Mouse (Mus musculus) monocyte, adult 5-6 weeks (primary cell): ENCODE data around the gene Zbtb4. TPM values are rescaled to one million over a fixed set of nuclear protein-coding genes. Genes with fewer than 3 reads are reported as not detected.

ENCODE experiments used
- ATAC-seq: fragments of 153-309, 156-312 bp; replicated peaks from 2 replicates; pipeline ENCODE4 v1.8.0; 2017; ENCODE audit warnings: mild to moderate bottlenecking; ENCODE audit not compliant: low TSS enrichment, insufficient number of reproducible peaks, severe bottlenecking, poor library complexity, low FRiP score
- total RNA-seq: library from RNA; stranded (forward); fragments of 200-1000, 200-491, 200-594 nt; gene quantifications from 3 replicates; pipeline ENCODE4 v1.2.3, GENCODE M21; 2017

Zbtb4 gene
- total RNA-seq, 1 experiment from 2014 or later, result 7.7 TPM

DNA sequence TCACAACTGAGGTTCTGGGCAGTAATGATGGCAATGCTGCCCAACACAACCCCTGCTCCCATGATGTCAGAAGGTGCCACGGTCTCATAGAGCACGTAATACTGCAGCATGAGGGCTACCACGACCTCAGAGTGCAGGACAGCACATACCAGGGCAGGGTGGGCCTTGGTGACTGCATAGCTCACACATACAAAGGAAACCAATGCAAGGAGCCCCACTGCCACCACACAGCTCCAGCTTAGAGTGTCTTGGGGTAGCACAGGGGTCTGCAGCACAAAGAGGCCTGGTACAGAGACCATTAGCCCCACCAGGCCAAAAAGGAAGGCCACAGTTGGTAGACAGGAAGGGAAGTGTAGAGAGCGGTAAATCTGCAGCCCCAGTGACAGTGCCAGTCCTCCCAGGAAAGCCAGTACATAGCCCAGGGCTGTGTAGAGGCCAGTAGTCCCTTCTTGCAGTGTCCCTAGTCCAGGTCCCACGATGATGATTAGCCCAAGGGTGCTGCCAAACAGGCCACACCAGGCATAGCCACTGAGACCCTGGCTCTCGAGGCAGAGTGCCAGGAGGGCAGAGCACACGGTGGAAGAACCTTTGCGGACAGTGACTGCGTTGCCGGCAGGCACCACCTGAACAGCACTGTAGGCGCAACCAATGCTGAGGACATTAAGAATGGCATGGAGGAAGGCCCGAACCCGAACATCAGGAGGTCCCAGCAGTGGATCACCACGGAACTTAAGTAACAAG lies 5.4 kb upstream of the Zbtb4 start:
- ATAC-seq, result no peak

DNA sequence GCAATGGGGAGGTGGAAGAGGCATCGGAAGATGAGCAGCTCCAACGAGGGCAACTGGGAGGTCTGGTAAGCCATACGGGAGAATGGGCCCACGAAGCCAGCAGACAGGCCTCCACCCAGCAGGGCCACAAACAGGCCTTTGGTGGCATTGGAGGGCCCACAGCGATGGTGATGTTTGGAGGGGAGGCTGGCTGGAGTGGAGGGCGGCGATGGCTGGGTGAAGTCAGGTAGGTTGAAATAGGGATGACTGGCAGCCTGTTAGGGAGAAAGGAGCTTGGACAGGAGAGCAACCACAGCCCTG lies 4.9 kb upstream of the Zbtb4 start:
- no peak for ATAC-seq

DNA sequence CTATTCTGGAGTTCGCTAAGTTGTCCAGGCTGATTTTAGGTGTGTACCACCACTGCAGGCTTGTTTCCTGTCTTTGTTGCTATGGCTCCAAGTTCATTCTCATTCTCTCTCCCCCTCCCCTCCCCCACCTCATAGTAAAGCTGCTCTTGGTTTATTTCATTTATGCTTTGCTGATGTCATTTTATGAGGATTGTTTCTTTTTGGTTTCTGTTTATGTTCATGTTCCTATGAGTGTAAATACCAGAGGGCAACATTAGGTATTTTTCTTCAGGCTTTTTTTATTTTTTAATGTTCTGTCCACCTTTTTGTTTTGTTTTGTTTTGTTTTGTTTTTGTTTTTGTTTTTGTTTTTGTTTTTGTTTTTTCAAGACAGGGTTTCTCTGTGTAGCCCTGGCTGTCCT lies 3.8 kb upstream of the Zbtb4 start, which contains the start of gene Slc35g3:
Gene Slc35g3, minus strand, starts transcription at position 101 of the 400 bp plus-strand sequence.
- ATAC-seq, result no peak

DNA sequence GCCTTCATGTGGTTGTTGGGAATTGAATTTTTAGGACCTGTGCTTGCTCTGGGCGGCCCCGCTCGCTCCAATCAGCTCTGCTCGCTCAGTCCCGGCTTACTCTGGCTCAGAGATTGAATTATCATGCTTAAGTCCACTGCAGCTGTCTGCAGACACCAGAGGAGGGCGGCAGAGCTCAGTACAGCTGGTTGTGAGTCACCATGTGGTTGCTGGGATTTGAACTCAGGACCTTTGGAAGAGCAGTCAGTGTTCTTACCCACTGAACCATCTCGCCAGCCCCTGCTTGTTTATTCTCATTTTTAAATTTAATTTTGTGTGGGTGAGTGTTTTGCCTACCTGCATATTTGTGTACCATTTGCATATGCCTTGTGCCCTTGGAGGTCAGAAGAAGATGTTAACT lies 2.2 kb upstream of the Zbtb4 start:
- ATAC-seq, result no peak

DNA sequence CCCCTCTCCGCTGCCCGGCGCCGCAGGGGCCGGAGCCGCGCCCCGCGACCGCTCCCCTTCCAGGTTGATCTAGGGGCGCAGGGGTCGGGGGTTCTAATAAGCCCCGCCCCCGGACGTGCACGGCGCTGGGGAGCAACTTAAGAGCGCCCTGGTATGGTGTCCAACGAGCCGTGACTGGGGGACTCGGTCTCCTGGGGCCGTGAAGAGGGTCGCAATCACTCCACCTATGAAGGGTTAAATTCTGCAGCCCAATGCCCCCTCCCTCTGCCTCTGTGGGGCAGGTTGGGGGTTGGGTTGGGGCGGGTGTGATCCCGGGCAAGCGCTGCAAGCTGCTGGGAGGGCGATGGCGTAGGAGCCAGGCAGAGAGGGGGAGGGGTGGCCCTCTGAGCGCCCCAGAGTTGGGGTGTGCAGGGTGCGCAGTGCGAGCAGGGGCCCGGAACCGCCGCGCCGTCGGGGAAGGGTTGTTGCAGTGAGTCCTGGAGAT lies 456 bp downstream of the Zbtb4 start:
- ATAC-seq, result 0 out of 2 replicates have a peak, but pooled peaks have one; percentile 25

DNA sequence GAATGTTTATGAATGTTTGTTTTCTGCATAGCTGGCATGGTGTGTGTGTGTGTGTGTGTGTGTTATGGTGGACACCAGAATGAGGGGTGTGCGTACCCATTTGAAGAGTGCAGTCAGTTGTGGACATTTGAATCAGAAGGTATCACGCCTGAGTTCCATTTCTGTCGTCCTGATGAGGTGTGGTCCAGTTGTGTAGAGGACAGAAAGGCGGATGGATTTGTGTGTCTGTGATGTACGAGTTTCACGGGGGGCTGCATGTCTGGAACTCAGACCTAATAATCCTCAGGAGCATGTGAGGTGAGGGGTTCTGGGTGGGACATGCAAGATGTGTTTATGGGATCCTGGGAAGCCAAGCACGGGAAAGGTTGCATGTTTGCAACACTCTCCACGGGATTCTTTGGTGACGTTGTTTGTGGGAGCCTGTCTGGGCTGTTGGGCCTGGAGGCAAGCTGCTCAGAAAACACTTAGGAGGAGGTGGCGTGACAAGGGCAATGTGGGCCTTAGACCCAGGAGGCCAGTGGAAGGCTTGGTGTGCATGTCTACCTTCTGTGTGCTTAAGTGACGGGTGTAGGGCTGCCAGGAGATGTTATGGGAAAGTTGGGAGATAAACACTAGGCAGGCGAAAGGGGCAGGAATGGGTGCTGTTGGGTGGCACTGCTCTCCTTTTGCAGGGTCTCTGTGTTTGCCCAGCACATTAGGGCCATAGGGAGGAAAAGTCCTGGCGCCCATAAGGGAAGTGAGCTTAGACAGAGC lies 1.3 kb downstream of the Zbtb4 start:
- no peak for ATAC-seq

DNA sequence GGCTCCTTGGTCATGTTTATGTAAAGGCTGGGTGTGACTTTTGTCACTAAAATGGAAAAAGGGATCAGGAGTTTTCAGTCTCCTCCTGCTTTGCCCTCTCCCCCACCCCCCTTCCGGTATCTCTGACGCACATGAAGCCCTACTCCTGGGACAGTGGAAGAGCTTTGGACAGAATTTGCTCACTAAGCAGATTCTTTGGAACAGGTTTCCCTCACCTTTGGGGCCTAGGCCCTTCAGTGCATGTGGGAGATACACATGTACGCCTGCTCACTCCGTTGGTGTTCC lies 1.9 kb downstream of the Zbtb4 start:
- ATAC-seq, result no peak

DNA sequence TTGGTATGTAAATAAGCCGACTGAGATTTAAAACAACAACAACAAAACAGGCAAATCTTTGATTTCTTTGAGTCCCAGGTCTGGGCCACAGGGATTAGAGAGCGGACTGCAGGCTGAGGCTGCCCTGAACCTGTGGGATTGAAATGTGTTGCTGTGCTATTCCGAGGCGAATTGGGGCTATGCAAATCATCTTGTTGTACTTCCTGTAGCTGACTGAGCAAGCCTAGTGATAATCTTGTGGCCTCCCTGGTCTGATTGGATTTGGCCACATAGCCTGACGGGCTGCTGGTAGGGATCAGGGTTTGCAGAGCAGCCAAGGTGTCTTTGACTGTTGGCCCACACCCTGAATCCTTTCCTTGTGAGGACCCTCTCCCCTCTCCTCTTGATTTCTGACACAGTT lies 9.2 kb downstream of the Zbtb4 start:
- ATAC-seq, result no peak

DNA sequence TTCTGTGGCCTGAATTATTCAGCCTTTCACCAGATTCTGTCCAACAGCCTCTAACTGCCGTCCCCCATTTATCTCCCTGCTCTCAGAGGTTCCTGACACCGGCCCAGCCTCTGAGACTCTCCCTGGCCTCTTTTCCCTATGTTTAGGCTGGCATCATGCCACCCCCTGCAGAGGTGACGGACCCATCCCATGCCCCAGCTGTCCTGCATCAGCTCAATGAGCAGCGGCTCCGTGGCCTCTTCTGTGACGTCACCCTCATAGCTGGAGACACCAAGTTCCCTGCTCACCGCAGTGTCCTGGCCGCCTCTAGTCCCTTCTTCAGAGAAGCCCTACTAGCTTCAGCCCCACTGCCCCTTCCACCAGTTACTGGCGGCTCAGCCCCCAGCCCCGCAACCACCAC lies 10.0 kb downstream of the Zbtb4 start:
- ATAC-seq, result no peak

DNA sequence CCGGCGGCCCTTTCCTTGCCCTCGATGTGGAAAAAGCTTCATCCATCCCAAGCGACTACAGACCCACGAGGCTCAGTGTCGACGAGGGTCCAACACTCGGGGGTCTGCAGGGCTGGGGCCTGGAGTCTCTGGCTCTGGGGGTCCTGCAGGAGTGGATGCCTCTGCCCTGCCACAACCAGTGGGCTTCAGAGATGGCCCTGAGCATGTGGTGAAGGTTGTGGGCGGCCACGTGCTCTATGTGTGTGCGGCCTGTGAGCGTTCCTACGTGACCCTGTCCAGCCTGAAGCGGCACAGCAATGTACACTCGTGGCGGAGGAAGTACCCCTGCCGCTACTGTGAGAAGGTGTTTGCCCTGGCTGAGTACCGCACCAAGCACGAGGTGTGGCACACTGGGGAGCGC lies 10.8 kb downstream of the Zbtb4 start:
- ATAC-seq, result no peak

DNA sequence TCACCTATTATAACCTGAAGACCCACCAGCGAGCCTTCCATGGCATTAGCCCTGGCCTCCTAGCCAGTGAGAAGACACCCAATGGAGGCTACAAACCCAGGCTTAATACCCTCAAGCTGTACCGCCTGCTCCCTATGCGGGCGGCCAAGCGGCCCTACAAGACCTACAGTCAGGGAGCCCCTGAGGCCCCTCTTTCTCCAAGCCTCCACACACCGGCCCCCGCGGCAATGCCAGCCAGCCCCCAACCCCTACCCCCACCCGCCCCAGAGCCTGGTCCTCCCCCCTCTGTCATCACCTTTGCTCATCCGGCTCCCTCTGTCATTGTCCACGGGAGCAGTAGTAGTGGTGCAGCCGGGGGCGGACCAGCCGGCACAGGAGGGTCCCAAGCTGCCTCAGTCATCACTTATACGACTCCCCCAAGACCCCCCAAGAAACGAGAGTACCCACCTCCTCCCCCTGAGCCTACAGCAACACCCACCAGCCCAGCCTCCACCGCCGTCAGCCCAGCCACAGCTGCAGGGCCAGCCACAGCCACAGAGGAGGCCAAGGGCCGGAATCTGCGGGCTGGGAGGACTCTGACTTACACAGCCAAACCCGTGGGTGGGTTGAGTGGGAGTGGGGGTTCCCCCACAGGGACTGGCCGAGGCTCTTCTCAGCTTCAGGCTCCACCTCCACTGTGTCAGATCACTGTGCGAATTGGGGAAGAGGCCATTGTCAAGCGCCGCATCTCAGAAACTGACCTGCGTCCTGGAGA lies 12.0 kb downstream of the Zbtb4 start:
- peak; percentile 47; the same call in 1 of the 2 replicates for ATAC-seq

DNA sequence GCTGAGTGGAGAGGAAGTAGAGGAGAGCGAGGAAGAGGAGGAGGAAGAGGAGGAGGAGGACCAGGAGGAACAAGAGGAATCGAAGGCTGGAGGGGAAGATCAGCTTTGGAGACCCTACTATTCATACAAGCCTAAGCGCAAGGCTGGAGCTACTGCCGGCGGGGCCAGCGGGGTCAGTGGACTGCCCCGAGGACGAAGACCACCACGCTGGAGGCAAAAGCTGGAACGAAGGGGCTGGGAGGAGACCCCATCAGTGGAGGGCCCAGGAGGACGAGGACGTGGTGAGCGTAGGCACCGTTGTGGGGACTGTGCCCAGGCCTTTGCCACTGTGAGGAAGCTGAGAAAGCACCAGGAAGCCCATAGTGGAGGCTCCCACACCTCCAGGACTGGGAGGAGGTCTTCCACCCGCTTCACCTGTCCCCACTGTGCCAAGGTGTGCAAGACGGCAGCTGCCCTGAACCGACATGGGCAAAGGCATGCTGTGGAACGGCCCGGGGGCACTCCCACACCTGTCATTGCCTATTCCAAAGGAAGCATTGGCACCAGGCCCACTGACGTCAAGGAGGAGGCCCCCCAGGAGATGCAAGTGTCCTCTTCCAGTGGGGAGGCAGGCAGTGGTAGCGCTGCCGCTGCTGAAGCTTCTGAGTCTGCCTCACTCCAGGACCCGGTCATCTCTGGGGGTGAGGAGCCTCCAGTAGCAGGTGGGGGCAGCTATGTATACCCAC lies 12.7 kb downstream of the Zbtb4 start:
- ATAC-seq, result no peak

DNA sequence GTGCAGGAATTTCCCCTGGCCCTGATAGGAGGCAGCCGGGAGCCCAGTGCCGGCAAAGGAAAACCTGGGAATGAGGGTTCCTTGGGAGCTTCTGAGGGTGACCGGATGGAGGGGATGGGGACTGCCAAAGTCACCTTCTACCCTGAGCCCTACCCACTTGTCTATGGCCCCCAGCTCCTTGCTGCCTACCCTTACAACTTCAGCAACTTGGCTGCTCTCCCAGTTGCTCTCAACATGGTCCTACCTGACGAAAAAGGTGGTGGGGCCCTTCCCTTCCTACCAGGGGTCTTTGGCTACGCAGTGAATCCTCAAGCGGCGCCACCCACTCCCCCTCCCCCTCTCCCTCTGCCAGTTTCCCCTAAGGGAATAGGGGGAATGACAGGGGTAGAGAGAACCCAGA lies 13.3 kb downstream of the Zbtb4 start:
- no peak for ATAC-seq

DNA sequence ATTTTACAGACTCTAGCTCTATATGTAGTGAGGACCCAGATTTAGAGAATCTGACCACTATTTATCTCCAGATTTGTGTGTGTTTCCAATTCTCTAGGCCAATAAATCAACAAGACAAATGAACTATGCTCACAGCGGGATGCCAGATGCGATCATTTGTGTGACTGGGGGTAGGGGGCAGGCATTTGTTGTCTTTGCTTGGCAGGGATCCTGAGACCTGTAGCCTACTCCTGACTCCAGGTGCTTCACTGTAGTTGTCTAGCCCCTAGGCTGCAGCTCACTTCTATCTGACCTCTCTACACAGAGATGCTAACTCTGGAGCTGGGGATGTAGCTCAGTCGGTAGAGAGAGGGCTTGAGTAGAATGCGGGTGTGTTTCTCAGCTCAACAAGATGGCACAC lies 16.1 kb downstream of the Zbtb4 start:
- no peak for ATAC-seq

DNA sequence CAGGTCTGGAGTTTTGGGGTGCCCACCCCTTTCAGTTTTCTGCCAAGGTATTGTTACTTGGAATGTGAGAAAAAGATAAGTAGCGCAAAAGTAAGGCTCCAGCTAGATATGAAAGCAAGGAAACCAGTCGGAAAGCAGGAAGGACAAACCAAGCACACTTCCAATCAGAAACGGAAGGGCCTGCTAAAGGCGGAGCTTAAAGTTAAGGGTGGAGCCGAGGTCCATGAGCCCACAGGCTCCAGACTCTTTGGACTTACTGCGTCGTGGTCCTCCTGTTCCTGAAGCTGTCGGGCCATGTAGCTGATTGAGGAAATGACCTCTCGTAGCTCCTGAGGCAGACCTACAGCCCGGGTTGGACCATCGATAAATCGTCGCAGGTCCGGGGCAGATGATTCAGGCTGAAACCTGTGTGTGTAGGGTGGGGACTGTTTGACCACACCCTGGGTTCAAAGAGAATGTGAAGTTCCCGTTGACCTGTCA lies 19.1 kb downstream of the Zbtb4 start:
- ATAC-seq, result peak; percentile 77

DNA sequence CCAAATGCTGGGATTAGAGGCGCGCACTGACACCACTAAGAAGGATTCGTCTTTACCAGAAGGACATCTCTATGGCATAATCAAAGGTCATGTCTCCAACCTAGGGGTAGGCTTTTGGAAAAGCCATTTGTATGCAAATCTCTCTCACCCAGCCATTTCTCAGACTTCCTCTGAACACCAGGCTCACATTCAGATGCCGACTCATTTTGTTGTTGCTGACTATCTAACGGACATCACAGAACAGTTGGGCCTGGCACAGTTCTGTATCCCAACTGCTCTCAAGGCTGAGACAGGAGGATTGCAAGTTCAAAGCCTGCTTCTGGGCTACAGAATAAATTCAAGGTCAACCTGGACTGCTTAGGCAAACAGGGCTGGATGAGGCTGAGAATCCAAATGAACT lies 21.6 kb downstream of the Zbtb4 start:
- no peak for ATAC-seq

DNA sequence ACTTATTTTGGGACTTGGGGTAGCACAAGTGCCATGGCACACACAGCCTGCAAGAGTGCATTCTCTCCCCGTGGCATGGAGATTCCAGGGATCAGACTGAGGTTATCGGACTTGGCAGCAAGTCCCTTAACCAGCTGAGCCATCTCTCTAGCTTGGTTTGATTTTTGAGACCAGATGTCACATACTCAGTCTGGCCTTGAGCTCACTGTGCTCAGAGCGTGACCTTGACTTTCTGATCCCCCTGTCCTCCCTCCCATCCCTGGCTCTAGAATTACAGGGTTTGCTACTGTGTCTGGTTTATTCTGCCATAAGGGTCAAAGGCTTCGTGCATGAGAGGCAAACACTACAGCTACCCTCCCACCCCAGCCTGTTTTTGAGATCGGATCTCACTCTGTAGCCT lies 23.7 kb downstream of the Zbtb4 start:
- ATAC-seq, result no peak

DNA sequence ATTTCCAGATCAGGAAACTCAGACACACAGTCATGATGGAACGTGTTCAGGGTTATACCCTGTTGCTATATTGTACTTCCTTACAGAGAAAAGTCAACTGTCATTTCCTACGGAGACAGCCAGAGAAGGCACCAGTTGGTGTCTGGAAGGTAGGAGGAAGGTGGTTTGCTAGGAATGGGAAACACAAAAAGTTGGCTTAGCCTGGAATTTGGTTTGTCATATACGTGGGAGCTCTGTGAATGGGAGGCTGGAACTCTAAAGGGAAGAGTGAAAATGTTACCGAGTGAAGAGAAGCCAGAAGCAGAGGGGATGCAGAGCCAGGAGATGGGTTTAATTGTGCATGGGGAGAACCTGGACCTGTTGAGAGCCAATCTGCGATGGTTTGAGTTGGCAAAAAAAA lies 25.7 kb downstream of the Zbtb4 start:
- ATAC-seq, result no peak

DNA sequence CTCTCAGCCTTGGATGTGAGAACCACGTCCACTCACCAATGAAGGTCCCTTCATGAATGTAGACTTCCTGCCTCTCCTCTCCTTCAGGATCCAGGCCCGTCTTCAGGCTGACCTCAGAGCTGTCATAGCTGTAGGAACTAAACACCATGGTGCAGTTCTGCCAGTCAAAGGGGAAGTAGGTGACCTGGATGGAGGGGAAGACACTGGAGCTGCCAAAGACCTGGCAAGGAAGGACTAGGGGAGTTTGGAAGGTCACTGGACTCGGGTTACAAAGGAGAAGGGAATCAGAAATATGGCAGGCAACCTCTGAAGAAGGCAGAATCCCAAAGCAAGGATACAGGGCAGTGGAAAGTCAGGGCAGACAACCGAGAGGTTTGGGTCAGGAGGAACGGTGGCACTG lies 27.7 kb downstream of the Zbtb4 start:
- ATAC-seq, result no peak
